Mouse (Mus musculus) intestine, embryonic 16.5 days (tissue): ENCODE results near the gene Crebrf. TPM values are rescaled to one million over a fixed set of nuclear protein-coding genes. Genes with fewer than 3 reads are reported as not detected.

Experiments used
- polyA plus RNA-seq: library from polyadenylated mRNA; unstranded; fragments of >200 nt; fragmentation: Nextera tagmentation; extraction: Ambion mirVana; gene quantifications from 2 replicates; pipeline ENCODE4 v1.2.1, GENCODE M21; 2015

Crebrf gene
- polyA plus RNA-seq, 1 experiment from 2014 or later = 8.1 TPM

Other genes with a start within 250 kb of the Crebrf start
- gene Ergic1, start 154.2 kb upstream of the Crebrf start, polyA plus RNA-seq = 88.6 and 91.2 TPM in 2 replicates
- gene Dusp1, start 153.5 kb upstream of the Crebrf start, polyA plus RNA-seq = 12.2 and 14.4 TPM in 2 replicates
- gene Atp6v0e, start 52.4 kb upstream of the Crebrf start, polyA plus RNA-seq = 311 and 334 TPM in 2 replicates
- gene Bnip1, start 65.4 kb downstream of the Crebrf start, polyA plus RNA-seq = 47.6 and 52.0 TPM in 2 replicates
- gene Nkx2-5, start 129.4 kb downstream of the Crebrf start, polyA plus RNA-seq = 0.09 TPM in 1 of 2 replicates, not detected in the other
- gene Kifc5b, start 201.4 kb downstream of the Crebrf start, polyA plus RNA-seq = 5.3 and 6.5 TPM in 2 replicates
- gene Phf1, start 217.4 kb downstream of the Crebrf start, polyA plus RNA-seq = 6.8 and 8.0 TPM in 2 replicates
- gene Cuta, start 223.9 kb downstream of the Crebrf start, polyA plus RNA-seq = 294 and 314 TPM in 2 replicates
- 0.66 and 1.1 TPM in 2 replicates for gene Syngap1, start 225.6 kb downstream of the Crebrf start, polyA plus RNA-seq